Mouse (Mus musculus) megakaryocyte progenitor cell, adult 5-6 weeks (primary cell): ENCODE results near the gene S1pr3. TPM values are rescaled to one million over a fixed set of nuclear protein-coding genes. Genes with fewer than 3 reads are reported as not detected.

ENCODE experiments used
- ATAC-seq: replicated peaks from 2 replicates; pipeline ENCODE4 v1.8.0; 2016; ENCODE audit warnings: mild to moderate bottlenecking, moderate TSS enrichment, inconsistent platforms; ENCODE audit not compliant: poor library complexity
- total RNA-seq, 2 experiments: library from RNA; stranded (forward) in 1 of 2; stranded (reverse) in 1 of 2; fragments of 157-497, 149-512 nt in 1 of 2; fragments of 200-1000 nt in 1 of 2; gene quantifications; 2 replicates each; pipeline versions ENCODE4 v1.2.3 to v1.2.4; 2015 to 2017

Gene S1pr3
- total RNA-seq, 2 experiments from 2014 or later, result 8.2 to 13.0 TPM

DNA sequence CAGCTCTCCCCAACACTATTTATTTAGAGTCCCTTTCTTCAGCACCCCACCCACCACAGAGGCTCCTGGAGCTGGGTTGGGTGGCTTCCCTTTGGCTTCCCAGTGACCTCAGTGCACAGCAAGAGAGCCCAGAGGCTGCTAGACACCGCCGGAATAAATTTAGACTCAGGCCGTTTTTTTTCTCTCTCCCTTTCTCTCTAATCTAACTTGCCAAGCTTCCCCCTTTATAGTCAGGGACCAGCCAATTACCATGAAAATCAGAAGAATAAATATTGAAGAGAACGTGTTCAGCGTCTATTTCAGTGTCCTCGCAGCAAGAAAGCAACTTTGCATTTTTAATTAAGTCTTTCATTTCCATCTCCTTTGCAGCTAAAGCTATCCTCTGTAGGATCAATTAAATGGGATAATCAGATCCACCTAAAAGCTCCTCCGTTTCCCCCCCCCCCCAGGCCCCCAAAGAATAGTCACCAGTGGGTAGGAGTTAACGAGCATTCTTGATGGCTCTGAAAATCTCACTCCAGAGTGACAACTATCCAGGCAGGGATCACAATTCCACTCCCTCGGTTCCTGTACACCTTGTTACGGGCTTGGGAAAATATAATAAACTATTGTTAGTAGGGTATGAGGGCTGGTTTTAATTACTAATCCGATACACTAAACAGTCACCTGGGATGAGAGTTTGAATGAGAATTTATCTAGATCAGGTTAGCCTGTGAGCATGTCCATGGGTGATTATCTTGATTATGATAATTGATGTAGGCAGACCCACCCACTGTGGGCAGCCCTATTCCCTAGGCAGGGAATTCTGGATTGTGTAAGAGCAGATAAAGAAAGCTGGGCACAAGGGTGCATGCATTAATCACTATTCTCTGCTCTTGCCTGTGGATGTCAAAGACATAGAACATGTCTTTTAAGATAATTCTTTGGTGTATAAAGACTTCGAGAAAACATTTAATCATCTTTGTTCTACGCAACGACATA, 29.0 kb downstream of the S1pr3 start:
- ATAC-seq, result no peak

DNA sequence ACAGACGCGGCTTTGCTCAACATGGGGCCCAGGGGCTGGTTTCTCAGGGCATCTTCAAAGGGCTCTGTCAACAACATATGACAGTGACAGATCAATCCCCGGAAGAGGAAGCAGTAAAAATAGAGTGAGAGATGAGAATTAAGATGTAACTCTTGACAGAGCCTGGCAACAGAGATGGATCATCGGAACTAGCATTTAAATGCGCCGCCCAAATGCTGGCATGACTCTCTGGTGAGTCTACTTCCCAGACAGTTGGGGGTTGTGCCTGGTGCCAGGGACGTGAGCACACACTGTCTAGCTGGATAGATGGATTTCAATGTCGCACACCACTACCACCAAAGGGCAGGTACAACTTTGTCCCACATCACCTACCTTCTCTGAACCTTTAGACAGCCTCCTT, 34.5 kb downstream of the S1pr3 start:
- no peak for ATAC-seq

DNA sequence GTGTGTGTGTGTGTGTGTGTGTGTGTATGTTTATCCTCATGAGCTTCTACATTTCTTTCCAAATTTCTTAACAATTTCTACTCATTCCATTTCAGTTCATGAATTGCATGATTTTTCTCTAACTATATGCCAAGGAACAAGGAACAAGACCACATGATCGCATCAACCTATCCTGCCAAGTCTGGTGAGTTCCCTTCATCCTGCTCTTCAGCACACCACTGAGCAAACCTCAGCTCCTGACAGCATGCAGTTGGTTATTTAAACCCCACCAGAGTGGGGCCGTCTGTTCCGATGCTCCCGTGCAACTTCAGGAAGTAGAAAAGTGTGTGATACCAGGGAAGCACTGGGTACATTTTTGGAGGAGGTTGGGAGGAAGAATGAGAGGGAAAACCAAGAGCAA, 38.1 kb downstream of the S1pr3 start:
- no peak for ATAC-seq

DNA sequence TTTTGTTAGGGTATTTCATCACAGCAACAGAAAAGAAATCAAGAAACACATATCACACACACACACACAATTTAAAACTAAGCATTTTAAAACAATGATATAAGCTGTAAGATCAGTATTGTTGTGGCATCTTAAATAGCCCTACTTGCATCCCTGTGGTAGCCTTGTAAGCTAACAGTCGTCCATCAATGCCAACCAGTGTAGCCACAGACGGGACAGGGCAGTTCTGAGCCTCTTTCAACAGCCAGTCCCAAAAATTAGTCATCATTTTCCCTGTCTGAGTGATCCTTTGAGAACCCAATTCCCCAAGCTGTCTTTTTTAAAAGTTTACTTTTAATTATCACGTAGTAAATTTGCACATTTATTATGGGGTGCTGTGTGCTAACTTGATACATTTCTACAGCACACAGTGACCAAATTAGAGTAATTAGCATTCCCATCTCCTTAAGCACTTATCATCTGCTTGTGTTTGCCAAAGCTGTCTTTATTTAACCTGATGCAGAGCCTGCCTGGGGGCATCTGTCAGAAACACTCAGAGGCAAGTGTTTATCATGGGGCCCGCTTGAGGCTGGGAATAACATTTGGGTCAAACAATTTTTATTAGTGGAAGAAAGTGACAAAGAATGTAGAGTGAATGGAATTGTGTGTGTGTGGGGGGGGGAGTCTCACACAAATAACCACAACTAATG, 47.9 kb downstream of the S1pr3 start:
- no peak for ATAC-seq

DNA sequence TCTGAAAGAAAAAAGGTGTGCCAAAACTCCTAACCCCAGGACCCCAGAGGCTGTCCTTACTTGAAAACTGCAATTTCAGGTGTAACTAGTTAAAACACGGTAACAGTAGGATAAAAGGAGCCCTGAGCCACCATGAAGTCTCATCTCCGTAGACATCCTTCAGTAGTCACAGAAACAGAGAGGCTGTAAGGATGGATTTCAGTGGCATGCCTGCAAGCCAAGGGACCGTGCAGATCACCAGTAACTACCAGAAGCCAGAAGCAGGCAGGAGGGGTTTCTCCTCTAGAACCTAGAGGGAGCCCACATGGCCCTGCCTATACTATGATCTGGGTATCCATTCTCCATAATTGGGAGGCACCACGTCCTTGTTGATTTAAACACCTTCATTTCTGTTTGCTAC, 55.9 kb downstream of the S1pr3 start:
- no peak for ATAC-seq

DNA sequence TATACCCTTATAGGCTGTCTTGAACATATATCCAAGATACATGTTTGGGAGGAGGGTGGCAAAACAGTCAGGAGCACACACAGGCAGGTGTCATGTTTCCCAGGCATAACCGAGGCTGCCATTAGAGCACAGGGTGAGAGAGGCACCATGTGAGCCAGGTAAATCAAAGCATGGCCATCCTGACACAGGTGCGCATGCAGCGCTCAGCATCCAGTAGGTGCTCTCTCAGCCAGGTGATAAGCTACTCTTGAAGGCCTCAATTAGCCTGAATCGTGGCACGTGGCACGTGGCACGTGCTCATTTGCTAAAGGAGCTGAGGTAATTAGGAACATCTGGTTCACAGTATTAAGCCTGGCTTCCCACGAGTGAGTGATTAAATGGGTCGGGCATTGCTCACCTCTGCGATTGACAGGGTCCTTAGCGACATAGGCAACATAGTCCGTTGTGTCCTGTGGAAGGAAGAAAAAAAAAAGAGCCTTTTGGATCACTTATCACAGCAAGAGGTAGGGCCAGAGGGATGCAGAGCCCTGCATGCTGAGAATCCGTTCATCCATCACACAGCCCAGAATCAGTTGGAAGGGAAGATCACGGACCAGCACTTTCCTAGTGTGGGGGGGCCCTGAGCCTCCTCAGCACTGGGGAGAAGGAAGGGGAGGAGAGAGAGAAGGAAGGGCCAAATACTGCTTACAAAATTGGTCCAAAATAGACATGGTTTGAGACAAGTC, 57.8 kb downstream of the S1pr3 start:
- ATAC-seq, result no peak

DNA sequence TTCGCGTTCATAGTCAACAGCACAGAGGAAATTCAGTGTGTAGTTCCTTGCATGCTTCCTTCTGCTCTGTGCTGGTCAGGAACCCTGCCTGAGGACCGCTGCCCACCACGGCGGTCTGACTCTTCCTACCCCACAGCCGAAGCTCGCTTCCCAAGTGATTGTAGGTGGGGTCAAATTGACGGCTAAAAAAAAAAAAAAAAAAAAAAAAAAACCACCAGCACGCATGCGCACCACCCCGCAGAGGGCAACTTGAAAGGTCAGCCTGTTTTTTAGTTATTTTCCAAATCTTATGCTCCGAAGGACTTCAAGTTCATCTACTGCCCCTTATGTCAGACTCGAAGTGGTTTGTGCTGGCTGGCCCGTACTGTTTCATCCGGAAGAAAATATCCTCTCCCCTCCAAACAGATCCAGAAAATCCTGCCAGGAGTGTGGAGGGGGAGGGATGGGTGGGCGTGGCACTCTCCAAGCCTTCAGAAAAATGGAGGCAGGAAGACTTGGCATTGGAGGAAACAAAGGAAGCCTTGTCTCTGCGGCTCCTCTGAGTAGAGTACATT, 60.3 kb downstream of the S1pr3 start:
- no peak for ATAC-seq

Other genes with a start within 250 kb of the S1pr3 start
- gene Nxnl2, start 237.6 kb upstream of the S1pr3 start, total RNA-seq (2015), result not detected in 2 replicates
- gene Nxnl2, start 237.6 kb upstream of the S1pr3 start, total RNA-seq (2017), result not detected in 2 replicates
- gene Shc3, start 160.8 kb downstream of the S1pr3 start, total RNA-seq (2015), result not detected in 2 replicates
- gene Shc3, start 160.8 kb downstream of the S1pr3 start, total RNA-seq (2017), result not detected in 2 replicates
- 499 and 603 TPM in 2 replicates for gene Cks2, start 236.6 kb downstream of the S1pr3 start, total RNA-seq (2015)
- 233 and 253 TPM in 2 replicates for gene Cks2, start 236.6 kb downstream of the S1pr3 start, total RNA-seq (2017)
- gene Secisbp2, start 243.1 kb downstream of the S1pr3 start, total RNA-seq (2015), result 13.9 and 15.9 TPM in 2 replicates
- 24.6 and 25.0 TPM in 2 replicates for gene Secisbp2, start 243.1 kb downstream of the S1pr3 start, total RNA-seq (2017)